Mouse (Mus musculus) sigmoid colon, adult 10 weeks (tissue): ENCODE results near the gene Dpp4. TPM values are rescaled to one million over a fixed set of nuclear protein-coding genes. Genes with fewer than 3 reads are reported as not detected.

Source experiments
- polyA plus RNA-seq: library from polyadenylated mRNA; stranded (reverse); fragments of 350-450 nt; fragmentation: Illumina TruSeq; extraction: RNeasy Lipid Tissue Mini Kit (QIAGEN cat#74804); gene quantifications from one replicate; pipeline ENCODE4 v1.2.3, GENCODE M21; 2014; ENCODE audit warnings: low read depth, low replicate concordance

Gene Dpp4
- 104 TPM for polyA plus RNA-seq

DNA sequence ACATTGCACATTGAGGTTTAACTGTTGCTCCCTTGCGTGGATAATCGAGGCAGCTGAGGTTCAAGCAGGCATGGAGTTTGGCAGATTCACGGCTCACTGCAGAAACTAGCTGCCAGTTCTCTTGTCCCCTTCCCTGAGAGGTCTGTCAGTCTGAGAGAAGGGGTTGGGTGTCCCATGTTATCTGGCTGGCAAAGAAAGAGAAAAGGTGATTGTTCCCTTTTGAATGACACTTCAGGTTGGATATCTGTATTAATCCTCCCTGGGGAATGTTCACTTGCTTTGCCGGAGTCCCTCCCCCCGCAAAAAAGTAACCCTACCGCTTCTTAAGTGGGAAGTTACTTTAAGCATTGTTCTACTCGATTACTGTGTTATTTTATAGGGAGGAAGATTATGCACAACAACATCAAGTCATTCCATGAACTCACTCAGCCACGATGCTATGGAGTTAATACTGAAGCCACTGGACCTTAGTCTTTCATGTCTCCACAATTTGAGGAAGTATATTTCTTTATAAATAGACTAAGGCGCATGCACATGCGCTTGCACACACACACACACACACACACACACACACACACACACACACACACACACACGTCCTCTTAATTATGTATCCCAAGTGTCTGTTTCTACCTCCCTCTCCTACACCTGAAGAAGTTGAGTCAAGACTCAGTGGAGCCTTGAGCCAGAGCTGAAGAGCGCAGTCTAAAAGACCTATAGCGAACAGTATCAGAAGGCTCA, at the start of gene Dpp4:
Gene Dpp4 (minus strand): TSS at position 151 of the 741 bp plus-strand sequence.

Other genes starting within 250 kb of the Dpp4 start
- gene Gcg, start 71.4 kb upstream of the Dpp4 start, polyA plus RNA-seq: 271 TPM
- 18.9 TPM for gene Fap, start 161.8 kb upstream of the Dpp4 start, polyA plus RNA-seq
- gene Ifih1, start 234.0 kb upstream of the Dpp4 start, polyA plus RNA-seq: 119 TPM